Mouse (Mus musculus) common myeloid progenitor, adult 5-6 weeks (primary cell): ENCODE results near the gene Lhx3. TPM values are rescaled to one million over a fixed set of nuclear protein-coding genes. Genes with fewer than 3 reads are reported as not detected.

ENCODE experiments used
- ATAC-seq: replicated peaks from 2 replicates; pipeline ENCODE4 v1.8.0; 2016; ENCODE audit warnings: low read depth, mild to moderate bottlenecking, moderate TSS enrichment, inconsistent platforms; ENCODE audit not compliant: poor library complexity, severe bottlenecking
- total RNA-seq: library from RNA; stranded (forward); fragments of 200-1000, 187-1606 nt; gene quantifications from 2 replicates; pipeline ENCODE4 v1.2.3, GENCODE M21; 2017

Gene Lhx3
- total RNA-seq, 1 experiment from 2014 or later, result not detected

- ATAC-seq, result no peak
These were observed 5.1 kb downstream of the Lhx3 start for GRCm38 (mm10) chr2:26202849-26203475.

- no peak for ATAC-seq
These were observed 5.9 kb downstream of the Lhx3 start for GRCm38 (mm10) chr2:26201926-26202848.

- no peak for ATAC-seq
These were observed 9.6 kb downstream of the Lhx3 start for GRCm38 (mm10) chr2:26198488-26198887.

- no peak for ATAC-seq
These were observed 13.3 kb downstream of the Lhx3 start for GRCm38 (mm10) chr2:26194552-26195339.

- peak; percentile 95 for ATAC-seq
These were observed 19.6 kb downstream of the Lhx3 start for GRCm38 (mm10) chr2:26188517-26188916.

- ATAC-seq, result no peak
These were observed 23.7 kb downstream of the Lhx3 start for GRCm38 (mm10) chr2:26184352-26184751.

- ATAC-seq, result peak; percentile 71
These were observed 25.4 kb downstream of the Lhx3 start for GRCm38 (mm10) chr2:26182646-26183045.

GRCm38 (mm10) chr2:26177189-26177588 lies 30.9 kb downstream of the Lhx3 start:
- no peak for ATAC-seq

GRCm38 (mm10) chr2:26176731-26177130 lies 31.4 kb downstream of the Lhx3 start:
- no peak; the same call in 1 of the 2 replicates for ATAC-seq

GRCm38 (mm10) chr2:26175191-26175590 lies 32.9 kb downstream of the Lhx3 start:
- no peak for ATAC-seq

- no peak for ATAC-seq
These were observed 35.9 kb downstream of the Lhx3 start for GRCm38 (mm10) chr2:26172166-26172565.

GRCm38 (mm10) chr2:26170376-26170775 lies 37.7 kb downstream of the Lhx3 start:
- no peak for ATAC-seq

- ATAC-seq, result no peak
These were observed 39.1 kb downstream of the Lhx3 start for GRCm38 (mm10) chr2:26168843-26169579.

- ATAC-seq, result no peak
These were observed 41.2 kb downstream of the Lhx3 start for GRCm38 (mm10) chr2:26166890-26167289.

GRCm38 (mm10) chr2:26158064-26158463 lies 50.0 kb downstream of the Lhx3 start:
- no peak for ATAC-seq

- no peak for ATAC-seq
These were observed 51.7 kb downstream of the Lhx3 start for GRCm38 (mm10) chr2:26156191-26156977.

GRCm38 (mm10) chr2:26155737-26156136 lies 52.4 kb downstream of the Lhx3 start:
- ATAC-seq, result no peak

- peak; percentile 64 for ATAC-seq
These were observed 53.5 kb downstream of the Lhx3 start for GRCm38 (mm10) chr2:26154586-26154985.

GRCm38 (mm10) chr2:26153909-26154340 lies 54.2 kb downstream of the Lhx3 start:
- peak; percentile 61 for ATAC-seq
